Comparison of ENCODE assay signal across 33 mouse cellular contexts in the genomic region with DNA sequence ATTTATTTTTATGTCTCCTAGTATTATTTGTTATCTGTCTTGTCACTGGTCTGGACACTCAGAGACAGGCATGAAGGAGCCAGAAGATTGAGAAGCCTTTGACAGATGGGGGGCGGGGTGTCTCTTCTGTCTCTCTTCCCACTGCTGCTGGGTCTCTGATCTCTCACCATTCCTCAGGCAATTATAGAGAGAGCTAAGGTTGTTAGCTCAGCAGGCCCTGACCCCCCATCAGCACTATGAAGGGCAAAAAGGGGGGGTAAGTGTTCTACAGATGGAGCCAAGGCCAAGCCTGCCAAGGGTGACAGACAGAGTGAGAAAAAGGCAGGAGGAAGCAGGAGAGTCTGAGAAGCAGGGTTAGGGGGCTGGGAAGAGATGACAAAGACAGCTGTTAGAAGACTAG. TPM values are rescaled to one million over a fixed set of nuclear protein-coding genes. Genes with fewer than 3 reads are reported as not detected.
DNase-seq lines count a peak whose midpoint lies in the region; ATAC-seq and TF ChIP-seq lines count a peak whose summit lies in the region.
"Had no signal": no experiment of that assay in that cellular context is flagged by ENCODE, and none has a peak within 500 bp of the region (broad histone marks: within the 10 kb centered on the region; RNA-seq: fewer than 3 reads in every experiment).

No protein-coding gene starts in this region.

- H3K27me3 ChIP-seq in midbrain, postnatal 0 days (ENCODE audit: insufficient read depth, low read length) = no peaks in the 10 kb centered on the region
- H3K27me3 ChIP-seq: embryonic facial prominence, embryonic 13.5 days; heart, embryonic 15.5 days; hindbrain, embryonic 12.5 days; intestine, embryonic 15.5 days; limb, embryonic 15.5 days; liver, embryonic 13.5 days; neural tube, embryonic 12.5 days; Patski had no signal

- intact Hi-C loops in heart, postnatal 10 days (cut with DNase I) = no loop called here

- WGBS in midbrain, postnatal 0 days = 76% methylated on average over 1 of the region's 1 CpGs

- H3K9ac ChIP-seq in midbrain, postnatal 0 days (replicated peaks; ENCODE audit: low read length, poor library complexity, severe bottlenecking) = no peak overlapping the region
- H3K9ac ChIP-seq: embryonic facial prominence, embryonic 13.5 days; heart, embryonic 15.5 days; hindbrain, embryonic 12.5 days; intestine, embryonic 15.5 days; limb, embryonic 15.5 days; liver, embryonic 13.5 days; neural tube, embryonic 12.5 days had no signal

- no peak for ATAC-seq in cerebellum, adult (ENCODE audit: insufficient number of reproducible peaks, low FRiP score, low TSS enrichment)
- no peak for ATAC-seq in midbrain, postnatal 0 days (ENCODE audit: low FRiP score)
- ATAC-seq: hindbrain, postnatal 0 days; intestine, embryonic 15.5 days; lung, postnatal 0 days; Patski had no signal

- H3K9me3 ChIP-seq in midbrain, postnatal 0 days (ENCODE audit: low read length) = no peaks in the 10 kb centered on the region
- H3K9me3 ChIP-seq: embryonic facial prominence, embryonic 13.5 days; heart, embryonic 10.5 days; heart, embryonic 15.5 days; hindbrain, embryonic 12.5 days; intestine, embryonic 15.5 days; limb, embryonic 10.5 days; limb, embryonic 15.5 days; liver, embryonic 13.5 days; neural tube, embryonic 12.5 days had no signal

- H3K4me3 ChIP-seq in midbrain, postnatal 0 days (ENCODE audit: low read depth, low read length) = no peak overlapping the region
- H3K4me3 ChIP-seq: embryonic facial prominence, embryonic 13.5 days; heart, embryonic 10.5 days; heart, embryonic 15.5 days; hindbrain, embryonic 12.5 days; intestine, embryonic 15.5 days; limb, embryonic 10.5 days; limb, embryonic 15.5 days; liver, embryonic 13.5 days; neural tube, embryonic 12.5 days had no signal

- DNase-seq in cerebellum, postnatal 10 days = peak; percentile 44 to 62
- DNase-seq in heart, adult 11 months = peak; percentile 14
- DNase-seq in heart, postnatal 10 days = no peak
- peak; percentile 66 for DNase-seq in brain, embryonic 14.5 days (ENCODE audit: low read depth)
- DNase-seq in midbrain, postnatal 0 days (ENCODE audit: low spot score) = peak; percentile 16
- no peak for DNase-seq in natural killer cell, adult 2 months (ENCODE audit: low spot score in 2 of 2)
- DNase-seq: adrenal gland, postnatal 10 days; gastrocnemius, postnatal 14 days; heart, postnatal 36 days; kidney, adult 2 months; kidney, postnatal 36 days; liver, embryonic 13.5 days; lung, adult 18-20 months; right cerebral cortex, adult 18-20 months; spleen, adult 18-20 months; thymus, postnatal 25 days had no signal

- TF ChIP-seq CTCF in brain, embryonic 14.5 days (IDR thresholded peaks at IDR 0.05; ENCODE audit: borderline replicate concordance, extremely low read depth, insufficient read depth, insufficient read length) = no peak
- TF ChIP-seq CTCF in midbrain, postnatal 0 days (IDR thresholded peaks at IDR 0.05) = no peak

- H3K4me1 ChIP-seq in midbrain, postnatal 0 days (ENCODE audit: insufficient read depth, low read length) = no peaks in the 10 kb centered on the region; the same call in 1 of the 2 replicates
- H3K4me1 ChIP-seq: heart, embryonic 10.5 days; heart, embryonic 15.5 days; intestine, embryonic 15.5 days; limb, embryonic 15.5 days had no signal

- no peak for TF ChIP-seq POLR2A in brain, embryonic 14.5 days (IDR thresholded peaks at IDR 0.05; ENCODE audit: borderline replicate concordance, extremely low read depth, insufficient read depth, insufficient read length, poor library complexity, severe bottlenecking)

- no peaks in the 10 kb centered on the region for H3K36me3 ChIP-seq in midbrain, postnatal 0 days (ENCODE audit: insufficient read depth, low read length)
- H3K36me3 ChIP-seq: embryonic facial prominence, embryonic 13.5 days; heart, embryonic 10.5 days; heart, embryonic 15.5 days; hindbrain, embryonic 12.5 days; intestine, embryonic 15.5 days; limb, embryonic 10.5 days; limb, embryonic 15.5 days; liver, embryonic 13.5 days; neural tube, embryonic 12.5 days had no signal

- no peak overlapping the region for H3K27ac ChIP-seq in midbrain, postnatal 0 days (ENCODE audit: low read depth, low read length)
- H3K27ac ChIP-seq: embryonic facial prominence, embryonic 13.5 days; heart, embryonic 10.5 days; heart, embryonic 15.5 days; hindbrain, embryonic 12.5 days; hindbrain, postnatal 0 days; intestine, embryonic 15.5 days; limb, embryonic 10.5 days; limb, embryonic 15.5 days; liver, embryonic 13.5 days; macrophage; neural tube, embryonic 12.5 days had no signal

- no peak overlapping the region for H3K4me2 ChIP-seq in midbrain, postnatal 0 days (ENCODE audit: low read depth, low read length, poor library complexity, severe bottlenecking)
- H3K4me2 ChIP-seq: embryonic facial prominence, embryonic 13.5 days; heart, embryonic 15.5 days; hindbrain, embryonic 12.5 days; intestine, embryonic 15.5 days; limb, embryonic 15.5 days; liver, embryonic 13.5 days; neural tube, embryonic 12.5 days had no signal

RNA-seq across cellular contexts. Expression of a gene that starts 19.9 kb away (rescaled TPM):
- total RNA-seq in heart, postnatal 10 days (2021) = not detected
- not detected in 2 replicates for polyA plus RNA-seq in brain, embryonic 14.5 days (2012; rRNA removed)
- not detected in 2 replicates for total RNA-seq in midbrain, postnatal 0 days (2014; rRNA removed)
- 0.06 TPM in 1 of 2 replicates, not detected in the other for polyA plus RNA-seq in midbrain, postnatal 0 days (2015; fragmentation: Nextera tagmentation; extraction: Ambion mirVana)
- total RNA-seq: adrenal gland, postnatal 10 days; gastrocnemius, postnatal 14 days; granulocyte monocyte progenitor cell, adult 5-6 weeks; heart, postnatal 36 days; hindbrain, postnatal 0 days; layer of hippocampus, adult 8-10 months; layer of hippocampus, postnatal 25 days; megakaryocyte-erythroid progenitor cell, adult 5-6 weeks had no signal
- polyA plus RNA-seq: heart, embryonic 10.5 days; hindbrain, postnatal 0 days had no signal

RNA-seq across cellular contexts. Expression of a gene that starts 23.9 kb away (rescaled TPM):
- 1 to 10 TPM; 1.5 to 1.6 TPM for total RNA-seq in heart, postnatal 10 days (2021)
- 141 and 249 TPM in 2 replicates for polyA plus RNA-seq in brain, embryonic 14.5 days (2012; rRNA removed)
- total RNA-seq in midbrain, postnatal 0 days (2014; rRNA removed) = 292 and 296 TPM in 2 replicates
- polyA plus RNA-seq in midbrain, postnatal 0 days (2015; fragmentation: Nextera tagmentation; extraction: Ambion mirVana) = 113 and 116 TPM in 2 replicates

RNA-seq across cellular contexts. Expression of a gene that starts 47.2 kb away (rescaled TPM):
- total RNA-seq in heart, postnatal 10 days (2021) = 1 to 10 TPM; 2.7 to 2.9 TPM
- 88.2 and 125 TPM in 2 replicates for polyA plus RNA-seq in brain, embryonic 14.5 days (2012; rRNA removed)
- 196 and 242 TPM in 2 replicates for total RNA-seq in midbrain, postnatal 0 days (2014; rRNA removed)
- 4.4 and 5.1 TPM in 2 replicates for polyA plus RNA-seq in midbrain, postnatal 0 days (2015; fragmentation: Nextera tagmentation; extraction: Ambion mirVana)

RNA-seq across cellular contexts. Expression of a gene that starts 49.7 kb away (rescaled TPM):
- total RNA-seq in heart, postnatal 10 days (2021) = 1 to 10 TPM; 1.8 to 2.5 TPM
- polyA plus RNA-seq in brain, embryonic 14.5 days (2012; rRNA removed) = 6.6 and 8.5 TPM in 2 replicates
- 4.8 and 5.6 TPM in 2 replicates for total RNA-seq in midbrain, postnatal 0 days (2014; rRNA removed)
- 1.3 and 1.4 TPM in 2 replicates for polyA plus RNA-seq in midbrain, postnatal 0 days (2015; fragmentation: Nextera tagmentation; extraction: Ambion mirVana)

RNA-seq across cellular contexts. Expression of a gene that starts 49.8 kb away (rescaled TPM):
- 10 to 100 TPM; 60.1 to 69.0 TPM for total RNA-seq in heart, postnatal 10 days (2021)
- polyA plus RNA-seq in brain, embryonic 14.5 days (2012; rRNA removed) = 87.7 and 97.8 TPM in 2 replicates
- total RNA-seq in midbrain, postnatal 0 days (2014; rRNA removed) = 47.7 and 83.0 TPM in 2 replicates
- 77.5 and 81.8 TPM in 2 replicates for polyA plus RNA-seq in midbrain, postnatal 0 days (2015; fragmentation: Nextera tagmentation; extraction: Ambion mirVana)

Comparison
In these comparisons a context has a peak if more than half of its experiments do, and no peak if none do; other contexts are left out.
1. DNase-seq: peak in cerebellum, postnatal 10 days (2 of 2), heart, adult 11 months (single experiment), brain, embryonic 14.5 days (single experiment) and midbrain, postnatal 0 days (single experiment); none in heart, postnatal 10 days (0 of 2) and natural killer cell, adult 2 months (0 of 2).
2. RNA of a gene that starts 23.9 kb away (total RNA-seq): 292 to 296 TPM in midbrain, postnatal 0 days; 1.5 to 1.6 TPM in heart, postnatal 10 days; every median in the first group is over 100 times any median in the second.
3. RNA of a gene that starts 47.2 kb away (total RNA-seq): 196 to 242 TPM in midbrain, postnatal 0 days; 2.7 to 2.9 TPM in heart, postnatal 10 days; every median in the first group is over 10 times any median in the second.